Mouse (Mus musculus) left cerebral cortex, adult 18-20 months (tissue): Measurements from ENCODE around the gene Olfr38. TPM values are rescaled to one million over a fixed set of nuclear protein-coding genes. Genes with fewer than 3 reads are reported as not detected.

Experiments used
- DNase-seq, 2 experiments: peaks; one replicate each; pipeline ENCODE4 v3.0.0; 2021 to 2022; ENCODE audit warnings: low spot score in 2 of 2, mixed read lengths in 1 of 2
- long read RNA-seq, 2 experiments: library from polyadenylated mRNA; stranded (forward); transcript quantifications; one replicate each; pipeline ENCODE4 v2.0.0; 2021
- total RNA-seq, 2 experiments: library from RNA; stranded (reverse); gene quantifications; 2 replicates each; pipeline ENCODE4 v1.2.3; 2021

Gene Olfr38
- total RNA-seq = not detected
- long read RNA-seq, experiment 1 = 0 reads
- long read RNA-seq, experiment 2 = 0 reads

DNA sequence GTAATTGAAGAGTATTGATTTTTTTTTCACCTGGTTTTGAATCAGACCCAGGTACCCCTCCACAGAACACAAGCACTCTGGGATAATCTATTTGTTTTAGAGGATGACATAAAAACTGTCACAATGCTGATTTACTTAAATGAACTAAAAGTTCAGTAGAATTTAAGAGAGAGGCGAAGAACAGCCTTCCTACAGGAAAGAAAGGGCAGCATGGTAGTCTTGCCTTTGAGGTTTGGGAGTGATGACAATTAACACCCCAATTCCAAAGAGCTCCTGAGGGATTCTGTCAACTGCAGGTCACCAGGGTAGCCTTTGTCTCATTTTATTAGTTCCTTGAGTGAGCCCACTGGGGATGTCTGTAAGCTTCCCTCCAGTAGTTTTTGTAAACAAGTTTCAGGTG, at the start of gene Olfr38:
TSS of gene Olfr38 (plus strand) at position 301 of the 400 bp plus-strand sequence.
- no peak for DNase-seq

DNA sequence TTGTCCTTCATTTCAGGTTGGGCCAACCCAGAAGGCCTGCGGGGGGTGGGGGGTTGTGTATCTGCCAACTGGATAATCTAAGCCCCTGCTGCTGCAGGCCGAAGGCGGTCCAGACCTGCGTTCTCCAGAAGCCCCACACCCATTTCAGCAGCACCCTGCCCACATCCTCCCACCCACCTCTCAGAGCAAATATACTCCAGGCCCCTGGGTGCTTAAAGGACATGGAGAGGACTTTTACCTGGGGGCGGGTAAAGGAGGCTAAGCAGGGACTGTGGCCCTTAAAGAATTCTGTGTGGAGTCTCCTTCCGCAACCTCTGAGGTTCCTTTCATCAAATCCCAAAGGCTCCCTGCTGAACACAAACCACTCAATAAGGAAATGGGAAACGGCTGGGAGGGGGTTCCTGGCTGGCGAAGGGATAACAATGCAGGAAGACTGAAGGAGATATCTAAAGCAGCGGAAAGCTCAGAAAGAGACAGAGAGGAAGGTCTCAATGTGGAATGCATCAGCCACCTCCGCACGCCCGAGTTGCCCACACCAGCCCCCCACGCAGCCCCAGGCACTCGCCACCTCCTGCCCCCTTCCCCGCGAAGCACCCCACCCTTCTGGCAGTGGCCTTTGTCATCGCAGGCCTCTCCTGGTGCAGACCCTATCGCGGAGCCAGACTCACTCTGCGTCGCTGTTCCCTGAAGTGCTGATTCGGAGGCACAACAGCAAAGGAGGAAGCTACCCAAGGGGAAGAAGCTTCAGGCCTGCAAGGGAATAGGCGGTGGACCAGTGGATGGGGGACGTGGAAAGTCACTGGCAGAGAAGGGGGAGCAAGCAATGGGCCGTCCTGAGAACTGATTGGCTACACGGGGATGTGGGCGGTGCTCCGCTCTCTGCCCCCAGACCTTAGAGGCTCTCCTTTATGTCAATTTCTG, 46.7 kb upstream of the Olfr38 start, which contains the start of gene Tcaf1:
TSS of gene Tcaf1 (minus strand) at position 798 of the 921 bp plus-strand sequence.
- DNase-seq = peak; percentile 82 to 90

DNA sequence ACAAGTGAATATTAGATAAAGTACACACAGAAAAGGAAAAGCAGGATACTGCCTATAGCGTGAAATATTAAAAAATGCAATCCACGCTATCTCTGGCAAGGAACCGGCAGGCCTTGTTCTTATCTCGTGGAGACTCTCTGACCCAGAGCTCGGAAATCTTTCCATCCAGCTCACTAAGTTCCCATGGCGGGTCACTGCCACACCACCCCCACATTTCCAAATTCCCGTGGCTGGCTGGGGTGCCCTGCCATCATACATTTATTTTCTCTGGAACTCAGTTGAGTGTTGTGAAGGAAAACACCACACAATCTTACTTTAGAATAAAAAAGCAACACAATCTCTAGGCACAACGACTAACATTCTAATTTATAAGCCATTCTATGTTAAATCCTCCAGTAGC, 41.5 kb upstream of the Olfr38 start:
- DNase-seq = no peak

DNA sequence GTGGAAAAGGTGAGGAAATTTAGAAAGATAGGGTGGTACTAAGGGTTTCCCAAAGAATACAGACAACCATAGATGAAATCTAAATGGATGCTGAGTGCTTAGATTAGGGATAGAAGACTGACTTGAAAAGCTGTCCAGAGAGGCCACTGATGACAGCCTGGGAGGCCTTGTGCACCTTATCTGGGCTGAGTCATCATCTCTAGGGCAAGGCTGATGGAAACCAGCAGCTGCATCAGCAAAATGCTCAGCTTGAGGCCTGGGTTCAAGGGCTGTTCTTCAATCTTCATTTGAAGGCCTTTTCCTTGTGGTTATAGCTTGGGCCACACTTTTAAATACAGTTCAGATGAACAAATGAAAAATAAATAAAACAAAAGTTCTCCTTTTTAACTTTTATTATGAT, 38.2 kb upstream of the Olfr38 start:
- no peak for DNase-seq

DNA sequence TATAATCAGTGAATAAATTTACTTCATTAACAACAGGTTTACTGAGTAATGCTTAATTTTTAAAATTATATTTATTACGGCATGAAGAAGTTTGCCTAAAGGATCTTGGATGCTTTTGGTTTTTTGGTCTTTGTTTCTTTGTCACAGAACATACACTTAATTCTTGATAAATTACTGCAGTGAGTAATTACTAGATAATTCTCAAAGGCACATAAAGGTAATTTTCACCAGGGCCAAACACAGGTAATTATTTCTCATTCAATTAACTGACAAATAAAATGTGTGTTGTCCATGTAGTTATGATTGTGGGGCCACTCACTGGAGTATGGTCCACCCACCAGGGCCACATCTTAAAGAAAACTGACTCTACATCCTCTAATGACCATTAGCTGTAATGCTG, 17.1 kb upstream of the Olfr38 start, which contains the start of gene Olfr453:
TSS of gene Olfr453 (plus strand) at position 301 of the 400 bp plus-strand sequence.
- no peak for DNase-seq

DNA sequence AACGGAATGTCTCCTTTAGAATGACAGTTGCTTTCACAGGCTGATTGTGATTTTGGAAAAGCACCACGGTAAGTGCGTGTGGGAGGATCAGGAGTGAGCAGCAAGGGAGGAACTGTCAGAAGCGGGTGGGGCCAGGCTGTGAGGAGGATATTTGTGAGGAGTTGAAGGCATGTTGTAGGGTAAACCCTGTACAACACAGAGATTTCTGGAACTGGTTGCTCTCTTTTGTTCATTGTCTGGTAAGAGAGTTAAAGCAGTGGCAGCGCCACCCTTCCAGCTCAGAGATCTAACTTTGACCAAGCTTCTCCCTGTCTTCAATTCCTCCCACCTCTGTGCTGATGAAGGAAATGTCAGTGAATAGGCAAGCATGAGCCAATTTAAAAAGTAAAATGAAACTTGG, 13.9 kb upstream of the Olfr38 start:
- peak; percentile 1 to 12 for DNase-seq

DNA sequence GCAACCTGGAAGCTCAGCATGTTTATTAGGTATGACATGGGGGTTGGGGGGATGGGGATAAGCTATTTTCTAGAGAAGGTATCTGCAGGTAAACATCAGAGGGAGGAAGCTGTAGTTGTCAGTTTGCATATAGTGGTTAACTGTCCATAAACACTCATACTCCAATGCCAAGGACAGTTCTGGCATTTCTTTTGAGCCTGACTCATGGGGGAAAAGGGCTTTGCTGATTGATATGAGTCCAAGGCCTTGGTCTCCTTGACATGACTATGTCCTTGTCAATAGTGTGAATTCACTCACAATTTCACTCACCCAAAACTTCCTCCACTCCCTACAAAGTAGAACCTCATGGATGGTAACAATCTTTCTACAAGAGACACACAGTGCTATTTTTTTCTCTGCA, 8.4 kb upstream of the Olfr38 start:
- DNase-seq = no peak

DNA sequence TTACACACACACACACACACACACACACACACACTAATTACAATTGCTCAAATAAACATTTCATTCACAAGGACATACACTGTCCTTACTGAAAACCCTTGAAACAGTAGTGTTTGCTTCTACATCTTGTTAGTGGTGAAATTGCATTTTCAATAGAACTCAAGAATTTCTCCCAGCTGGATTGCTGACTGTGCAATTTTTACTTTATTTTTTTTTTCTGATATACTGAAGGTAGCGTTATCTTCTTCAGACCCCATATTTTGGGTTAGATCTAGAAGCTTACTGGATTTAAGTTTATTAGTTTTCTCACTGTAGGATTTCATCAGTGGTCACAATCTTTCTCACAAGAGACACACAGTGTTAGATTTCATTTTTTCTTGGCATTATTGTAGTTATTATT, 20.9 kb downstream of the Olfr38 start:
- no peak for DNase-seq

DNA sequence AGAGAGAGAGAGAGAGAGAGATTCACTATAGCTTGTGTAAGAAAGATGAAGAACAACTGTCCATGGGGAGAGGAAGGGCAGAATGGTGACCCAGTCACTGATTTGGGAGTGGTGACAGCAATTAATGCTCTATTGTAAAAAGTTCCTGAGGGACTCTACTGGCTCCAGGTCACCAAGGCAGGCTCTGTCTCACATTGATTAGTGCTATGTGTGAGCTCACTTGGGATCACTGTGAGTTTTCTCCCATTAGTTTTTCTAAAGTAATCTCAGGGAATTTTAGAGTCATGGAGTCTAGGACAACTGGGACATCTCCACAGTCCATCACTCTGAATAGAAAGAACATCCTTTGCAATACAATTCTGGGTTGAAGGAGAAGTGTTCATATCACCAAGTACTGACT, 28.6 kb downstream of the Olfr38 start, which contains the start of gene Olfr452:
TSS of gene Olfr452 (plus strand) at position 301 of the 400 bp plus-strand sequence.
- DNase-seq = no peak

DNA sequence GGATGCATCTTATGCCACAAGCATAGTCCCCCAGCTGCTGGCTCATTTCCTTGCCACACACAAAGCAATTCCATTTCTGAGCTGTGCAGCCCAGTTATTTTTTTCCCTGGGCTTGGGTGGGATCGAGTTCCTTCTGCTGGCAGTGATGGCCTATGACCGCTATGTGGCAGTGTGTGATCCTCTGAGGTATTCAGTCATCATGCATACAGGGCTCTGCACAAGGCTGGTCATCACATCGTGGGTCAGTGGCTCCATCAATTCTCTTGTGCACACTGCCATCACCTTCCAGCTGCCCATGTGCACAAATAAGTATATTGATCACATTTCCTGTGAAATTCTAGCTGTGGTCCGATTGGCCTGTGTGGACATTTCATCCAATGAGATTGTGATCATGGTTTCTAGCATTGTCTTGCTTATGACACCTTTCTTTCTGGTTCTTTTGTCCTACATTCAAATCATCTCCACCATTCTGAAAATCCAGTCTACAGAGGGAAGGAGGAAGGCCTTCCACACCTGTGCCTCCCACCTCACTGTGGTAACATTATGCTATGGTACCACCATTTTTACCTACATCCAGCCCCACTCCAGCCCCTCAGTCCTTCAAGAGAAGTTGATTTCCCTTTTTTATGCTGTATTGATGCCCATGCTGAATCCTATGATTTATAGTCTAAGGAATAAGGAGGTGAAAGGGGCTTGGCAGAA, 34.2 kb downstream of the Olfr38 start:
- no peak for DNase-seq

DNA sequence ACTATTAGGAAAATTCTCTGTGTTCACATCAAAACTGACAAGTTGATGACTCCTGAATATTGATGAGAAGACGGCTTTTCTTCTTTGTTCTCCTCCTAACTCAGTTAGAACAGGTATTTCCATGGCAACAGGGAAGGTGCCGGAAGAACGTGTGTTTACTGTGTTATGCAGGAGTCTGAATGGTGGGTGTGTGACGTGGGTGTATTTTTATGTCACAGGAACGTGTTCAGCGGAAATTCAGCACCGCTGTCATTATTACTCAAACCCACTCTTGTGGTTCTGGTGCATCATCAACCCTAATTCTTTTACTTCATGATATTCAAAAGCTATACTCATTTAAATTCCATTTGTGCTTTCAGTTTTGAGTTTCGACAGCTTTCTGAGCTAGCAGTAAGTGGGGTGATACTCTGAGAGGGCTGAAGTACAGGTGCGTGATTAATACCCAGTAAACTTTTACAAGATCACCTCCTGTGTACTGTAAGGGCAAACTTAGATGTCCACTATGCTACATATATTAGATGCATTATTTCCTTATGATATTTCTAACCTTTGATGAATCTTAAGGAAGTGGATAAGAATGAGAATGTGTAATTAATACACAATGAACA, 34.8 kb downstream of the Olfr38 start:
- DNase-seq = no peak

DNA sequence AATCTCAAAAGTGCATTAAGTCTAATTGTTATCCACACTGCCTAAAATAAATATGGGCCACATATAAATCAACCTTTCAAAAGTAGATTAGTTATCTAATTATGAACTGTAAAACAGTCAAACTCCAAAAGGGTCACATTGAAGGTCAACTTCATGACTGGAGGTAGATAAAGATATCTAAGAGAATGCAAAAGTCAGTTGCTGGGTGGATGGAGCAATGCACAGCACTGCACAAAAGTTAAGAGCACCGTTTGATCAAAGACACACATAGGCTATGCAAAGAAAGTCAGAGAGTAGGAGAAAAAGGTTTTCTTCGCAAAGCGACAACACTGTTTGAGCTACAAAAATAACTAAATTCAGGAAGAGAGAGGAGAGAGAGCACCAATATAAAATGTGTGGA, 38.8 kb downstream of the Olfr38 start:
- no peak for DNase-seq

DNA sequence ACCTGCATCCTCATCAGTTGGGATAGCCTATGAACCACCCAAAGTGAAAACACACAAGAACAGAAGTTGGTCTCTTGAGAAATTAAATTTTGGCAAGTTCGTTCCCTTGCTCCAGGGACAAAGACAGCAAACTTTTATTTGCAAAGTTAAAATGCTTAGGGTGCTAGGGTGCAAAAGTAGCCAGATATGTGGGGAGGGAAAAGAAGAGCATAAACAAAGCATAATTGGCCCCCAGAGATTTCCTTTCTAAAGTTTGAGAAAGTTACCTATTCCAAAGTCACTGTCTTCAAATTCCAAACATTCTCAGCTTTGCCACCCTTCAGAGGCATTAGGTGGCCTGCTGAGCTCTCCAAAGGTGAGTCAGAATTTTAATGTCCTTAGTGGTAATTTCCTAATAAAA, 55.4 kb downstream of the Olfr38 start, which contains the start of gene Olfr450:
TSS of gene Olfr450 (plus strand) at position 301 of the 400 bp plus-strand sequence.
- no peak for DNase-seq

Other genes starting within 250 kb of the Olfr38 start
- gene Olfr455, start 208.8 kb upstream of the Olfr38 start, total RNA-seq = not detected
- gene Tcaf3, start 158.7 kb upstream of the Olfr38 start, total RNA-seq = not detected
- 1 to 10 TPM in 1 of 2 experiments, under 1 TPM in 1; 0.91 to 1.6 TPM for gene Tcaf2, start 111.2 kb upstream of the Olfr38 start, total RNA-seq
- gene Tcaf1, start 46.3 kb upstream of the Olfr38 start, total RNA-seq = 100 to 1,000 TPM; 234 TPM
- gene Olfr453, start 17.0 kb upstream of the Olfr38 start, total RNA-seq = not detected
- not detected for gene Olfr452, start 28.7 kb downstream of the Olfr38 start, total RNA-seq
- gene Olfr450, start 55.5 kb downstream of the Olfr38 start, total RNA-seq = not detected
- gene Olfr449, start 78.0 kb downstream of the Olfr38 start, total RNA-seq = not detected
- gene Olfr448, start 134.0 kb downstream of the Olfr38 start, total RNA-seq = not detected
- gene Olfr447, start 152.5 kb downstream of the Olfr38 start, total RNA-seq = not detected
- gene Olfr446, start 165.0 kb downstream of the Olfr38 start, total RNA-seq = not detected
- not detected for gene Olfr444, start 192.7 kb downstream of the Olfr38 start, total RNA-seq